24 mouse cellular contexts compared by ENCODE assay signal in the genomic region with DNA sequence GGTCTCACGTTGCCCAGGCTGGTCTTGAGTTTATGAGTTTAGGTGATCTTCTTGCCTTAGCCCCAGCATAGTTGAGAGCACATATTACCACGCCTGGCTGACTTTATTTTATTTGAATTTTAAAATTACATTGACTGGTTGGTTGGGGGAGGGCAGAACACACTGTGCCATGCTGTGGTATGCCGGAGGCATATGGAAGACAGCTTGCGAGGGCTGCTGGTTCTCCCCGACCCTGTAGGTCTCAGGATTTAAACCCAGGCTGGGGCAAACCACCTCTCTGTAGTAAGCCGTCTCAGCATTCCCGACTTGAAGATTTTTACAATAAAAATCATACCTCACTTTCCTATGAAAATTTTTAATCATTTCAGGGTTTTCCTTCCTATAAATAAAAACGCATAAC.
DNase-seq lines count a peak whose midpoint lies in the region; ATAC-seq and TF ChIP-seq lines count a peak whose summit lies in the region.
"Had no signal": no experiment of that assay in that cellular context is flagged by ENCODE, and none has a peak within 500 bp of the region (broad histone marks: within the 10 kb centered on the region; RNA-seq: fewer than 3 reads in every experiment).

No protein-coding gene starts in this region.

- H3K4me3 ChIP-seq in embryonic facial prominence, embryonic 14.5 days (ENCODE audit: low read depth, low read length), result no peak overlapping the region
- no peak overlapping the region for H3K4me3 ChIP-seq in embryonic facial prominence, embryonic 10.5 days
- no peak overlapping the region for H3K4me3 ChIP-seq in hindbrain, embryonic 16.5 days (ENCODE audit: low read length)
- H3K4me3 ChIP-seq in hindbrain, embryonic 11.5 days (ENCODE audit: low read depth, low read length), result no peak overlapping the region
- H3K4me3 ChIP-seq in midbrain, postnatal 0 days (ENCODE audit: low read depth, low read length), result no peak overlapping the region
- H3K4me3 ChIP-seq in midbrain, embryonic 16.5 days (ENCODE audit: low read depth, low read length), result no peak overlapping the region
- H3K4me3 ChIP-seq: embryonic facial prominence, embryonic 13.5 days; erythroblast, embryonic 14.5 days; gastrocnemius, adult 2 months; heart, embryonic 13.5 days had no signal

- no peak overlapping the region for H3K27ac ChIP-seq in embryonic facial prominence, embryonic 14.5 days (replicated peaks; ENCODE audit: low read depth, low read length)
- H3K27ac ChIP-seq in embryonic facial prominence, embryonic 10.5 days (replicated peaks), result no peak overlapping the region
- H3K27ac ChIP-seq in hindbrain, embryonic 16.5 days (ENCODE audit: low read depth, low read length), result no peak overlapping the region
- H3K27ac ChIP-seq in hindbrain, embryonic 11.5 days (ENCODE audit: low read depth, low read length), result no peak overlapping the region
- no peak overlapping the region for H3K27ac ChIP-seq in midbrain, postnatal 0 days (ENCODE audit: low read depth, low read length)
- no peak overlapping the region for H3K27ac ChIP-seq in midbrain, embryonic 16.5 days (ENCODE audit: low read length)
- H3K27ac ChIP-seq: embryonic facial prominence, embryonic 13.5 days; gastrocnemius, adult 2 months; heart, embryonic 13.5 days; hindbrain, embryonic 14.5 days had no signal

- H3K4me1 ChIP-seq in embryonic facial prominence, embryonic 14.5 days (ENCODE audit: control insufficient read depth, insufficient read depth, low read length), result no peaks in the 10 kb centered on the region
- H3K4me1 ChIP-seq in embryonic facial prominence, embryonic 10.5 days, result no peaks in the 10 kb centered on the region
- H3K4me1 ChIP-seq in hindbrain, embryonic 16.5 days (ENCODE audit: control insufficient read depth, insufficient read depth, low read depth, low read length), result no peaks in the 10 kb centered on the region
- no peaks in the 10 kb centered on the region for H3K4me1 ChIP-seq in hindbrain, embryonic 11.5 days (replicated peaks; ENCODE audit: control insufficient read depth, insufficient read depth, low read length)
- H3K4me1 ChIP-seq in midbrain, postnatal 0 days (ENCODE audit: insufficient read depth, low read length), result no peaks in the 10 kb centered on the region
- H3K4me1 ChIP-seq in midbrain, embryonic 16.5 days (ENCODE audit: control insufficient read depth, insufficient read depth, low read length), result no peaks in the 10 kb centered on the region
- H3K4me1 ChIP-seq: embryonic facial prominence, embryonic 13.5 days; heart, embryonic 13.5 days had no signal

- H3K36me3 ChIP-seq in embryonic facial prominence, embryonic 14.5 days (ENCODE audit: control insufficient read depth, insufficient read depth, low read length), result no peaks in the 10 kb centered on the region; the same call in 1 of the 2 replicates
- H3K36me3 ChIP-seq in embryonic facial prominence, embryonic 10.5 days (replicated peaks), result peaks cover 19% of the 10 kb centered on the region
- no peaks in the 10 kb centered on the region; the same call in 1 of the 2 replicates for H3K36me3 ChIP-seq in hindbrain, embryonic 16.5 days (ENCODE audit: control insufficient read depth, insufficient read depth, low read length)
- no peaks in the 10 kb centered on the region for H3K36me3 ChIP-seq in hindbrain, embryonic 11.5 days (ENCODE audit: control insufficient read depth, insufficient read depth, low read length)
- no peaks in the 10 kb centered on the region for H3K36me3 ChIP-seq in midbrain, postnatal 0 days (ENCODE audit: insufficient read depth, low read length)
- no peaks in the 10 kb centered on the region for H3K36me3 ChIP-seq in midbrain, embryonic 16.5 days (ENCODE audit: control insufficient read depth, insufficient read depth, low read length)
- H3K36me3 ChIP-seq: G1E had no signal

- no peak overlapping the region for H3K9ac ChIP-seq in embryonic facial prominence, embryonic 14.5 days (ENCODE audit: low read depth, low read length)
- no peak overlapping the region for H3K9ac ChIP-seq in hindbrain, embryonic 16.5 days (ENCODE audit: low read depth, low read length)
- H3K9ac ChIP-seq in hindbrain, embryonic 11.5 days (ENCODE audit: low read depth, low read length), result no peak overlapping the region
- H3K9ac ChIP-seq in midbrain, postnatal 0 days (replicated peaks; ENCODE audit: low read length, poor library complexity, severe bottlenecking), result no peak overlapping the region
- no peak overlapping the region for H3K9ac ChIP-seq in midbrain, embryonic 16.5 days (ENCODE audit: low read depth, low read length)
- H3K9ac ChIP-seq: embryonic facial prominence, embryonic 13.5 days; heart, embryonic 13.5 days; hindbrain, embryonic 14.5 days had no signal

- TF ChIP-seq CTCF in midbrain, postnatal 0 days (IDR thresholded peaks at IDR 0.05), result no peak

- H3K27me3 ChIP-seq in embryonic facial prominence, embryonic 14.5 days (replicated peaks; ENCODE audit: control insufficient read depth, insufficient read depth, low read length), result no peaks in the 10 kb centered on the region
- H3K27me3 ChIP-seq in embryonic facial prominence, embryonic 10.5 days (replicated peaks; ENCODE audit: low read depth, poor library complexity, severe bottlenecking), result no peaks in the 10 kb centered on the region
- no peaks in the 10 kb centered on the region for H3K27me3 ChIP-seq in hindbrain, embryonic 16.5 days (replicated peaks; ENCODE audit: control insufficient read depth, insufficient read depth, low read length)
- H3K27me3 ChIP-seq in hindbrain, embryonic 11.5 days (ENCODE audit: control insufficient read depth, insufficient read depth, low read length), result no peaks in the 10 kb centered on the region
- H3K27me3 ChIP-seq in midbrain, postnatal 0 days (ENCODE audit: insufficient read depth, low read length), result no peaks in the 10 kb centered on the region
- H3K27me3 ChIP-seq in midbrain, embryonic 16.5 days (ENCODE audit: control insufficient read depth, insufficient read depth, low read depth, low read length), result no peaks in the 10 kb centered on the region
- H3K27me3 ChIP-seq: embryonic facial prominence, embryonic 13.5 days; heart, embryonic 13.5 days had no signal

- no peaks in the 10 kb centered on the region for H3K9me3 ChIP-seq in embryonic facial prominence, embryonic 14.5 days (ENCODE audit: control insufficient read depth, low read length)
- no peaks in the 10 kb centered on the region for H3K9me3 ChIP-seq in embryonic facial prominence, embryonic 10.5 days
- no peaks in the 10 kb centered on the region for H3K9me3 ChIP-seq in hindbrain, embryonic 16.5 days (ENCODE audit: control insufficient read depth, low read length)
- no peaks in the 10 kb centered on the region for H3K9me3 ChIP-seq in hindbrain, embryonic 11.5 days (ENCODE audit: control insufficient read depth, low read length)
- H3K9me3 ChIP-seq in midbrain, postnatal 0 days (ENCODE audit: low read length), result no peaks in the 10 kb centered on the region
- H3K9me3 ChIP-seq in midbrain, embryonic 16.5 days (replicated peaks; ENCODE audit: control insufficient read depth, low read length, poor library complexity, severe bottlenecking), result no peaks in the 10 kb centered on the region
- H3K9me3 ChIP-seq: embryonic facial prominence, embryonic 13.5 days; G1E; heart, embryonic 13.5 days had no signal

- H3K4me2 ChIP-seq in embryonic facial prominence, embryonic 14.5 days (ENCODE audit: low read depth, low read length), result no peak overlapping the region
- no peak overlapping the region for H3K4me2 ChIP-seq in hindbrain, embryonic 16.5 days (ENCODE audit: low read length)
- no peak overlapping the region for H3K4me2 ChIP-seq in hindbrain, embryonic 11.5 days (replicated peaks; ENCODE audit: low read depth, low read length)
- H3K4me2 ChIP-seq in midbrain, postnatal 0 days (ENCODE audit: low read depth, low read length, poor library complexity, severe bottlenecking), result no peak overlapping the region
- no peak overlapping the region for H3K4me2 ChIP-seq in midbrain, embryonic 16.5 days (ENCODE audit: low read length)
- H3K4me2 ChIP-seq: embryonic facial prominence, embryonic 13.5 days; heart, embryonic 13.5 days; hindbrain, embryonic 14.5 days had no signal

- 72% methylated on average over 8 of the region's 8 CpGs for WGBS in embryonic facial prominence, embryonic 14.5 days
- WGBS in embryonic facial prominence, embryonic 10.5 days, result 91% methylated on average over 8 of the region's 8 CpGs
- 75% methylated on average over 8 of the region's 8 CpGs for WGBS in hindbrain, embryonic 16.5 days
- WGBS in hindbrain, embryonic 11.5 days, result 90% methylated on average over 8 of the region's 8 CpGs
- WGBS in midbrain, postnatal 0 days, result 84% methylated on average over 8 of the region's 8 CpGs
- 81% methylated on average over 8 of the region's 8 CpGs for WGBS in midbrain, embryonic 16.5 days

- no peak for ATAC-seq in embryonic facial prominence, embryonic 14.5 days (ENCODE audit: low read depth)
- peak; percentile 63; the same call in 1 of the 2 replicates for ATAC-seq in hindbrain, embryonic 16.5 days
- no peak for ATAC-seq in hindbrain, embryonic 11.5 days (ENCODE audit: low FRiP score)
- no peak for ATAC-seq in midbrain, postnatal 0 days (ENCODE audit: low FRiP score)
- no peak for ATAC-seq in midbrain, embryonic 16.5 days
- ATAC-seq: CD4-positive, CD25-positive, alpha-beta regulatory T cell, adult 4 months; inflammation-experienced regulatory T-cells, adult 6 months; intestine, postnatal 0 days had no signal

- peak; percentile 17 for DNase-seq in embryonic facial prominence, embryonic 14.5 days (ENCODE audit: low spot score)
- DNase-seq in embryonic facial prominence, embryonic 10.5 days (ENCODE audit: low spot score), result no peak
- no peak for DNase-seq in hindbrain, embryonic 11.5 days (ENCODE audit: low spot score)
- peak; percentile 23 for DNase-seq in midbrain, postnatal 0 days (ENCODE audit: low spot score)
- no peak for DNase-seq in left cerebral cortex, postnatal 25 days (ENCODE audit: low spot score in 2 of 2)
- DNase-seq: adrenal gland, adult 8-10 months; adrenal gland, postnatal 36 days; B cell, adult 2 months; cerebellum, adult 11-12 months; cerebellum, adult 9-10 months; cerebellum, postnatal 25 days; gastrocnemius, adult 2 months; gastrocnemius, postnatal 25 days; heart, postnatal 36 days had no signal

- intact Hi-C loops in left cerebral cortex, postnatal 25 days (cut with DNase I), result no loop called here

Comparison
In these comparisons a context has a peak if more than half of its experiments do, and no peak if none do; other contexts are left out.
1. DNase-seq: peak in embryonic facial prominence, embryonic 14.5 days (single experiment) and midbrain, postnatal 0 days (single experiment); none in embryonic facial prominence, embryonic 10.5 days (single experiment), hindbrain, embryonic 11.5 days (single experiment) and left cerebral cortex, postnatal 25 days (0 of 2).